Mouse (Mus musculus) kidney, adult 2 months (tissue): Measurements from ENCODE around the gene Enpp7. TPM values are rescaled to one million over a fixed set of nuclear protein-coding genes. Genes with fewer than 3 reads are reported as not detected.

Source experiments
- DNase-seq: peaks from one replicate; pipeline ENCODE4 v3.0.0; 2021
- H3K27ac ChIP-seq: fragments of 200-500 bp; 2 replicates; pipeline ENCODE4 v1.5.1; 2012; ENCODE audit warnings: low read depth, low read length, control low read depth, inconsistent platforms; ENCODE audit not compliant: insufficient read depth
- H3K27me3 ChIP-seq: fragments of 200-500 bp; replicated peaks from 2 replicates; pipeline ENCODE4 v1.6.1; 2012; ENCODE audit warnings: mild to moderate bottlenecking, moderate library complexity, low read length, inconsistent platforms; ENCODE audit not compliant: control insufficient read depth, insufficient read depth
- H3K36me3 ChIP-seq: fragments of 200-500 bp; 2 replicates; pipeline ENCODE4 v1.6.1; 2012; ENCODE audit warnings: mild to moderate bottlenecking, moderate library complexity, low read length, inconsistent platforms; ENCODE audit not compliant: control insufficient read depth, insufficient read depth
- H3K4me1 ChIP-seq: fragments of 200-500 bp; 2 replicates; pipeline ENCODE4 v1.6.1; 2011; ENCODE audit warnings: low read length; ENCODE audit not compliant: control insufficient read depth, insufficient read depth
- H3K4me3 ChIP-seq: fragments of 200-500 bp; 2 replicates; pipeline ENCODE4 v1.5.1; 2011; ENCODE audit warnings: mild to moderate bottlenecking, low read depth, low read length, control low read depth; ENCODE audit not compliant: insufficient read depth
- CTCF ChIP-seq: fragments of 200-500 bp; conservative IDR thresholded peaks from 2 replicates; pipeline ENCODE4 v1.5.1; 2011; ENCODE audit warnings: low read depth, mild to moderate bottlenecking, control low read depth, low read length, moderate library complexity, mixed read lengths; ENCODE audit not compliant: insufficient read depth, insufficient read length
- POLR2A ChIP-seq: fragments of 200-500 bp; IDR thresholded peaks from one replicate; pipeline ENCODE4 v1.6.1; 2011; ENCODE audit warnings: low read depth, low read length, control low read depth
- WGBS: fragments of 180-500 bp; shearing (Covaris S2); methylation state at CpG from one replicate; pipeline ENCODE4 v1.1.7; 2018; 5-methylcytosine and 5-hydroxymethylcytosine counted together
- polyA plus RNA-seq: library from polyadenylated mRNA; depleted of rRNA; stranded (reverse); fragments of >200 nt; gene quantifications from 2 replicates; pipeline ENCODE4 v1.2.3, GENCODE M21; 2012; rRNA removed

The Enpp7 gene
- polyA plus RNA-seq, 1 experiment = not detected

DNA sequence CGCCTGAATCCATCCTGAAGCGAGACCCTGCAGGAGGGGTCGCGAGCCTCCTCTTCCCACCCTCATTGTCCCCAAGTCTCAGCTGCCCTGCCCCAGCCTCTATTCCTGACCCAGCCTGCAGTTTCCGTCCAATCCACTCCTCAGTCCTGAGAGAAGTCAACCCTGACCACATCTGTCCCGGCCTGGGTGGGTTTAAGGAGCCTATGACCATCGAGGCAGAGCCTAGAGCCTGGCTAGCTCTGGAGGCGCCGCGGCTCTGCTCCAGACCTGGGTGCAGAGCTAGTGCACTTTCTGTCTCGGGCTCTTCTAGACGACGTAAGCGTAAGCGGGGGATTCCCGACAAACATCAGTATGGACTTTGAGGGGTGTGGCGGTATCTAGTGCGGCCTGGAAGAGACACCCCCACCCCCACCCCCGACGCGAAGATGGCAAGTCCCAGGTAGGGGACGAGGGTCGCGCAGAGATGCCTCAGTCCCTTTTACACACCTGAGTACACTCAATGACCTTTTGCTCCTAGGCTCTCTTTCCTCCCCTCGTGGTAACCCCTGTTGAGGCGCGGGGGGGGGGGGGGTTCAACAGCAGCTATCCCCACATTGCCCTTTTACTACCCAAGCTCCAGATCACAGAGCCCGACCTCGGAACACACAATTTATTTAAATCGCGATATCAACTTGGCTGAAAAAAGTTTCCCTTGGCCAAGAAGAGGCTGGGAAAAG is 53.9 kb downstream of the Enpp7 start:
- Histone ChIP-seq H3K36me3 (no peaks in the 10 kb centered on the region), H3K27ac (no peak overlapping the region), H3K4me3 (no peak overlapping the region), H3K27me3 (peaks cover 9% of the 10 kb centered on the region), H3K4me1 (peaks cover 23% of the 10 kb centered on the region)
- 3% methylated on average over 31 of the region's 31 CpGs for WGBS
- TF ChIP-seq CTCF = no peak
- no peak for TF ChIP-seq POLR2A
- DNase-seq = no peak

Other genes starting within 250 kb of the Enpp7 start
- 0.27 TPM in 2 replicates for gene Rbfox3, start 76.6 kb upstream of the Enpp7 start, polyA plus RNA-seq
- 3.5 and 3.9 TPM in 2 replicates for gene Cbx2, start 34.8 kb downstream of the Enpp7 start, polyA plus RNA-seq
- 2.1 and 2.7 TPM in 2 replicates for gene Cbx8, start 52.8 kb downstream of the Enpp7 start, polyA plus RNA-seq
- 9.3 and 10.6 TPM in 2 replicates for gene Cbx4, start 98.0 kb downstream of the Enpp7 start, polyA plus RNA-seq
- gene Tbc1d16, start 240.3 kb downstream of the Enpp7 start, polyA plus RNA-seq = 25.2 and 31.5 TPM in 2 replicates
- gene Ccdc40, start 240.4 kb downstream of the Enpp7 start, polyA plus RNA-seq = 0.27 and 0.30 TPM in 2 replicates